Mouse (Mus musculus): ENCODE results near the gene Kdf1. TPM values are rescaled to one million over a fixed set of nuclear protein-coding genes. Genes with fewer than 3 reads are reported as not detected.

Gene Kdf1
- polyA plus RNA-seq (2014; fragmentation: Illumina TruSeq; extraction: RNeasy Lipid Tissue Mini Kit (QIAGEN cat#74804); ENCODE audit: low read depth, low replicate concordance) = 1.5 TPM

GRCm38 (mm10) chr4:133518601-133519368 lies at the start of gene Kdf1:
Gene Kdf1 (plus strand): TSS chr4:133518963.

GRCm38 (mm10) chr4:133479458-133480184 lies 39.1 kb upstream of the Kdf1 start, which contains the start of gene Tent5b:
Gene Tent5b (plus strand): TSS chr4:133480132.

GRCm38 (mm10) chr4:133498160-133498724 lies 20.5 kb upstream of the Kdf1 start, which contains the start of gene Trnp1:
Gene Trnp1 (minus strand): TSS chr4:133498550.

GRCm38 (mm10) chr4:133545272-133546231 lies 26.8 kb downstream of the Kdf1 start, which contains the start of gene Nudc:
Gene Nudc (minus strand): TSS chr4:133545996.

GRCm38 (mm10) chr4:133552768-133553447 lies 34.1 kb downstream of the Kdf1 start, which contains the start of gene Nr0b2:
Gene Nr0b2 (plus strand): TSS chr4:133553376.

GRCm38 (mm10) chr4:133574070-133574842 lies 55.5 kb downstream of the Kdf1 start, which contains the start of gene Gpatch3:
Gene Gpatch3 (plus strand): TSS chr4:133574745.

Other genes starting within 250 kb of the Kdf1 start
- gene Tmem222, start 241.2 kb upstream of the Kdf1 start, polyA plus RNA-seq (2014; fragmentation: Illumina TruSeq; extraction: RNeasy Lipid Tissue Mini Kit (QIAGEN cat#74804); ENCODE audit: low read depth, low replicate concordance) = 1.3 TPM
- gene Wdtc1, start 165.5 kb upstream of the Kdf1 start, polyA plus RNA-seq (2014; fragmentation: Illumina TruSeq; extraction: RNeasy Lipid Tissue Mini Kit (QIAGEN cat#74804); ENCODE audit: low read depth, low replicate concordance) = 4.4 TPM
- 2.6 TPM for gene Slc9a1, start 149.3 kb upstream of the Kdf1 start, polyA plus RNA-seq (2014; fragmentation: Illumina TruSeq; extraction: RNeasy Lipid Tissue Mini Kit (QIAGEN cat#74804); ENCODE audit: low read depth, low replicate concordance)
- 0.32 TPM for gene Tent5b, start 38.8 kb upstream of the Kdf1 start, polyA plus RNA-seq (2014; fragmentation: Illumina TruSeq; extraction: RNeasy Lipid Tissue Mini Kit (QIAGEN cat#74804); ENCODE audit: low read depth, low replicate concordance)
- 1.8 TPM for gene Trnp1, start 20.4 kb upstream of the Kdf1 start, polyA plus RNA-seq (2014; fragmentation: Illumina TruSeq; extraction: RNeasy Lipid Tissue Mini Kit (QIAGEN cat#74804); ENCODE audit: low read depth, low replicate concordance)
- 11.4 TPM for gene Nudc, start 27.0 kb downstream of the Kdf1 start, polyA plus RNA-seq (2014; fragmentation: Illumina TruSeq; extraction: RNeasy Lipid Tissue Mini Kit (QIAGEN cat#74804); ENCODE audit: low read depth, low replicate concordance)
- not detected for gene Nr0b2, start 34.4 kb downstream of the Kdf1 start, polyA plus RNA-seq (2014; fragmentation: Illumina TruSeq; extraction: RNeasy Lipid Tissue Mini Kit (QIAGEN cat#74804); ENCODE audit: low read depth, low replicate concordance)
- not detected for gene Gpatch3, start 55.8 kb downstream of the Kdf1 start, polyA plus RNA-seq (2014; fragmentation: Illumina TruSeq; extraction: RNeasy Lipid Tissue Mini Kit (QIAGEN cat#74804); ENCODE audit: low read depth, low replicate concordance)
- gene Gpn2, start 65.4 kb downstream of the Kdf1 start, polyA plus RNA-seq (2014; fragmentation: Illumina TruSeq; extraction: RNeasy Lipid Tissue Mini Kit (QIAGEN cat#74804); ENCODE audit: low read depth, low replicate concordance) = 0.44 TPM
- 1.1 TPM for gene Sfn, start 83.2 kb downstream of the Kdf1 start, polyA plus RNA-seq (2014; fragmentation: Illumina TruSeq; extraction: RNeasy Lipid Tissue Mini Kit (QIAGEN cat#74804); ENCODE audit: low read depth, low replicate concordance)
- gene Zdhhc18, start 131.2 kb downstream of the Kdf1 start, polyA plus RNA-seq (2014; fragmentation: Illumina TruSeq; extraction: RNeasy Lipid Tissue Mini Kit (QIAGEN cat#74804); ENCODE audit: low read depth, low replicate concordance) = 4.6 TPM
- gene Pigv, start 153.7 kb downstream of the Kdf1 start, polyA plus RNA-seq (2014; fragmentation: Illumina TruSeq; extraction: RNeasy Lipid Tissue Mini Kit (QIAGEN cat#74804); ENCODE audit: low read depth, low replicate concordance) = 4.5 TPM
- 21.0 TPM for gene Arid1a, start 237.8 kb downstream of the Kdf1 start, polyA plus RNA-seq (2014; fragmentation: Illumina TruSeq; extraction: RNeasy Lipid Tissue Mini Kit (QIAGEN cat#74804); ENCODE audit: low read depth, low replicate concordance)